Mouse (Mus musculus): ENCODE data around the gene Tom1l2. TPM values are rescaled to one million over a fixed set of nuclear protein-coding genes. Genes with fewer than 3 reads are reported as not detected.

Gene Tom1l2
- polyA plus RNA-seq, 1 experiment: 82.1 TPM

DNA sequence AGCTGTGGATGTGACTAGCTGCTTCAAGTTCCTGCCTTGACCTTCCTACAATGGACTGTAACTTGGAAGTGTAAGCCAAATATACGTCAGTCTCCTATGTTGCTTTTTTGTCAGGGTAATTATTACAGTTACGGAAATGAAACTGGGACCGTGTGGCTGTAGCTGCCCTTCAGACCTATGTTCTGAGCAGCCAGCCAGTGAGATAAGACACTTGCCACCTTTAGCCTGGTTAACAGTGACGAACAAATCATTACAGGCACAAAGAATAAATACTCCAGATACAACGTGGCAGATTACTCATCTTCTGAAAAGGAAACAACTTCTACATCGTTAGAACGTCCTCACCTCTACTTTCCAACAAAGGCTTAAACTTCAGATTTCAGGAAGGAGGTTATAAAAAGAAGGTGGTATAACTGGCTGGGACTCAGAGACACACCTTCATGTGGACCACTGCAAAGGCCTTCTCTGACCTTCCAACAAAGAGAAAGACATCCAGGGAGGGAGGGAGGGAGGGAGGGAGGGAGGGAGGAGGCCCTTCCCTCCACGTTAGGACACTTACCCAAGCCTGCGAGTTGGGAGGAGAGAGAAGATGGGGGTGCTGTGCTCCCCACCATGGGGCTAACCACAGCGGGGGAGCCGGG is 108.1 kb downstream of the Tom1l2 start:
- DNase-seq (ENCODE audit: low read depth): no peak
- TF ChIP-seq POLR2A (IDR thresholded peaks at IDR 0.05; ENCODE audit: borderline replicate concordance, extremely low read depth, insufficient read depth, insufficient read length, poor library complexity, severe bottlenecking): no peak
- no peak for TF ChIP-seq CTCF (IDR thresholded peaks at IDR 0.05; ENCODE audit: borderline replicate concordance, extremely low read depth, insufficient read depth, insufficient read length)

DNA sequence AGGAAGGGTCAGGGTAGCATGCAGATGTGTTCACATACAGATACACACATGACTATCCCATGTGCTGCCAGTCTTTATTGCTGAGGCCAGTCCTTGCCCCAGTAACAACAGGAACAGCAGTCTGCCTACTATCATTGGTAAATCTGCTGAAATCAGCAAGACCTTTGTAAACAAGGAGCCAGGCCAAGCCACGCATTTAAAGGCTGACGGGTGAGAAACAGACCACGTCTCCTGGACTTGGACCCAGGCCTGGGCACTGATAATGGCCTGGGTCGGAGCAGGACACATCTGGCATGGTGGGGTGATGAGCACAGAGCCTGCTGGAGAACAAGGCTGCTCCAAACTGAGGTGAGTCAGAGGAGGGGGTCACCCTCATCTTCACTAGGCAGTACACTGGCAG is 112.2 kb downstream of the Tom1l2 start:
- DNase-seq (ENCODE audit: low read depth): no peak
- TF ChIP-seq CTCF (IDR thresholded peaks at IDR 0.05; ENCODE audit: borderline replicate concordance, extremely low read depth, insufficient read depth, insufficient read length): no peak
- TF ChIP-seq POLR2A (IDR thresholded peaks at IDR 0.05; ENCODE audit: borderline replicate concordance, extremely low read depth, insufficient read depth, insufficient read length, poor library complexity, severe bottlenecking): no peak

DNA sequence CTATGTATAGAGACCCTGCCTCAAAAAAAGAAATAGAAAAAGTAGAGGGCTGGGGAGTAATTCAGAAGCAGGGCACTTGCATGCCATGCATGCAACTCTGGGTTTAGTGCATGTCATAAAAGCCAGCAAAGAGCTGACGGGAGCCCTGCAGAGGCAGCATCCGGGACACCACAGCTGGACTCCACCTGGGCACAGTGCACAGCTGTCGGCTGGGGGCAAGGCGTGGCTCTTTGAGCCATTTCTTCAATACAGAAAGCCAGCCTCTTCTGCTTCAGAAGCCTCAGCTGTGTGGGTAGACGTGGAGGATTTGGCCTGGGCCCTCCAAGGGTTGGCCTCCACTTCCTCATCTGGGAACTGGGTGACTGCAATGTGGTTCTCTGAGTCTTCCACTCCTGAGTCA is 117.4 kb downstream of the Tom1l2 start:
- no peak for TF ChIP-seq CTCF (IDR thresholded peaks at IDR 0.05; ENCODE audit: borderline replicate concordance, extremely low read depth, insufficient read depth, insufficient read length)
- no peak for DNase-seq (ENCODE audit: low read depth)

DNA sequence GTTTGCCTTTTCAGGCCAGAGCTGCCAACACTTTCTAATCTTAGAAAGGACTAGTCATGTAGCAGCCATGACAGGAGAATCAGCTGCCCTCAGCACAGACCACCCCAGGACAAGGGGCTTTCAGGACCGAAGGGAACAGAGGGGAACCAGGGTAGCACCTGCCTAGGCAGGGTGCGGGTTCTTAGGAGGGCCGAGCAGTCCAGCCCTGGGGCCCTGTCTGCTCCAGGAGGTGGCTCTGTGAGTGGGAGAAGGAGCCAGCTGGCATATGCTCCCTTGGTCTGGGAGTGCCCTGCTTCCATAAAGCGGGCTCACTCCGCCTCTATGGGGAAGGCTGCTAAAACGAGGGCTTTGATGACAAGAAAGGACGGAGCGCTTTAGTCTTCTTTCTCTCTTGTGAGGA is 119.5 kb downstream of the Tom1l2 start:
- TF ChIP-seq CTCF (IDR thresholded peaks at IDR 0.05; ENCODE audit: borderline replicate concordance, extremely low read depth, insufficient read depth, insufficient read length) (no peak), POLR2A (IDR thresholded peaks at IDR 0.05; ENCODE audit: borderline replicate concordance, extremely low read depth, insufficient read depth, insufficient read length, poor library complexity, severe bottlenecking) (no peak)
- DNase-seq (ENCODE audit: low read depth): peak; percentile 62

DNA sequence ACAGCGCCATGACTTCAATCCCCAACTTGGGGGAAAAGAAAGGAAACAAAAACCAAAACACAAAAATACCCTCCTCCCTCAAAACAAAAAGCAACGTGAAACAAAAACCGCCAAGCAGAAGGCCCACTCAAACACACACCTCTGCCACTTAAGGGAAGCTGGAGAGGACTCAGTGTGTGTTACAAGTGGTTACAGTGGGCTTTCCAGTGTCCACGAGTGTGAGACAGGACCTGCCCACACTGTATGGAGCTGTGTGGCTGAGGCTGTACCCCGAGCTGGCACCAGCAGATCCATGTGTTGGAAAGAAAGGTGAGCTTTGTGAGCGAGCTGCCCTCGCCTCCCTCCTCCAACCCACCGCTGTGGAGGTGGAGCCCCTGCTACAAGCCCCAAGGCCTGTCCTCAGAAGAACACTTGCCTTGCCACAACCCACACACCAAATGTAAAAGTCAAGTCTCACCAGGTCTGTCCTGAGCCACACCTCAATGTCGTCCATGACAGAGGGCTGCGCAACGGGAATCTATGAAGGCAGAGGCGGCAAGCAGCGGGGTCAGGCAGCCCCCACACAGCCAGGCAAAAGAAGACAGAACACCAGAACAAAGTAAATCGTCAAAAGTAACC is 120.2 kb downstream of the Tom1l2 start:
- DNase-seq (ENCODE audit: low read depth): no peak
- TF ChIP-seq CTCF (IDR thresholded peaks at IDR 0.05; ENCODE audit: borderline replicate concordance, extremely low read depth, insufficient read depth, insufficient read length) (no peak), POLR2A (IDR thresholded peaks at IDR 0.05; ENCODE audit: borderline replicate concordance, extremely low read depth, insufficient read depth, insufficient read length, poor library complexity, severe bottlenecking) (no peak)

DNA sequence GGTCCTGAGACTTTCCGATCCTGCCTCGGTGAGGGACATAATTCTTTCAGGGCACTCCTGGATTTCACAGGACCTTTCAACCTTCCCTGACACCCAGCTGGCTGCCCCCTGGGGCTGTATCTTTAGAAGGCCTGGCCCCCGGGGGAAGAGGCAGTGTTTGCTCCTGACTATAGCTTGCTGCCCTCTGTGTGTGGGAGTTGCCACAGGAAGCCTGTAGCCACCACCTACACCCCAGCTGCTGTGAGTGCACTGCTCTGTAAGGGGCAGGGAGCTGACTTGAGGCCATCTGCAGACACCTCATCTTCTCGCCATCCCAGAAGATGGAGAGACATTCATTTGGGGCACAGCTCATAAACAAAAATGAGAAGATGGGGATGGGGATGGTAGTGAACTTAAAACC is 120.8 kb downstream of the Tom1l2 start:
- no peak for TF ChIP-seq CTCF (IDR thresholded peaks at IDR 0.05; ENCODE audit: borderline replicate concordance, extremely low read depth, insufficient read depth, insufficient read length)
- no peak for TF ChIP-seq POLR2A (IDR thresholded peaks at IDR 0.05; ENCODE audit: borderline replicate concordance, extremely low read depth, insufficient read depth, insufficient read length, poor library complexity, severe bottlenecking)
- no peak for DNase-seq (ENCODE audit: low read depth)

DNA sequence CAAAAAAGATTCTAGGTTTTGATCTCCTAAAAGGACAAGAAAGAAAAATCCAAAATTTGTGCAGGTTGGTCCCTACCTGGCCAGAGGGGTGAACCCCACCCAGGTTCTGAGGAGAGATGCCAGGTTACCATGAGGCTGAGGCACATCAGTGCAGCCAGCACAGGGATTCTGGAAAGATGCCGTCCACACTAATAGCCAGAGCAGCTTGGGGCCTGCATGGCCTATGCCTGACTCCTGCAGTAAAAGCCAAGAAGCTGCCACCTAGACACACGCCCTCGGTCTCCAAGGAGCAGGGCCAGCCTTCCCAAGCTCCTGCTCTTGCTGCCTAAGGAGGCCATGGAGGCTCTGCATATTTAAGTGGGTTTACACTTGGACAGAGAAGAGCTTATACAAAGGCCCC is 121.4 kb downstream of the Tom1l2 start:
- no peak for DNase-seq (ENCODE audit: low read depth)
- TF ChIP-seq POLR2A (IDR thresholded peaks at IDR 0.05; ENCODE audit: borderline replicate concordance, extremely low read depth, insufficient read depth, insufficient read length, poor library complexity, severe bottlenecking) (no peak), CTCF (IDR thresholded peaks at IDR 0.05; ENCODE audit: borderline replicate concordance, extremely low read depth, insufficient read depth, insufficient read length) (no peak)

DNA sequence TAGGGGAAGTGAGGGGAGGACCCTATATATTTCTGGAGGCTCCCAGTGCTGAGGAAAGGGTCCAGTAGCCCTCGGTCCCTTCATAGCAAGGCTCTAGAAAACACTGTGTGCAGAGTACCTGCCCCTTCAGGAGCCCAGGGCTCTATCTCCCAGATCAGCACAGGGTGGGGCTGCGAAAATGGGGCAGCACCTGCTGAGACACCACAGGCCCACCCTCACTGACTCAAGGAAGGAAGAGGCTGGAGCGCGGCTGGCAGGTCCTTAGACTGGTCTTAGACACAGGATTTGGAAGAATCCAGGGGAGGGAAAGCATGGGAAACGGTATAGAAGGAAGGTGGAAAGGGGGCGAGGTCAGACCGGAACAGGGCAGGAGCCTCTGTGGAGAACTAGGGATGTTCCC is 122.2 kb downstream of the Tom1l2 start:
- TF ChIP-seq CTCF (IDR thresholded peaks at IDR 0.05; ENCODE audit: borderline replicate concordance, extremely low read depth, insufficient read depth, insufficient read length) (no peak), POLR2A (IDR thresholded peaks at IDR 0.05; ENCODE audit: borderline replicate concordance, extremely low read depth, insufficient read depth, insufficient read length, poor library complexity, severe bottlenecking) (no peak)
- no peak for DNase-seq (ENCODE audit: low read depth)

DNA sequence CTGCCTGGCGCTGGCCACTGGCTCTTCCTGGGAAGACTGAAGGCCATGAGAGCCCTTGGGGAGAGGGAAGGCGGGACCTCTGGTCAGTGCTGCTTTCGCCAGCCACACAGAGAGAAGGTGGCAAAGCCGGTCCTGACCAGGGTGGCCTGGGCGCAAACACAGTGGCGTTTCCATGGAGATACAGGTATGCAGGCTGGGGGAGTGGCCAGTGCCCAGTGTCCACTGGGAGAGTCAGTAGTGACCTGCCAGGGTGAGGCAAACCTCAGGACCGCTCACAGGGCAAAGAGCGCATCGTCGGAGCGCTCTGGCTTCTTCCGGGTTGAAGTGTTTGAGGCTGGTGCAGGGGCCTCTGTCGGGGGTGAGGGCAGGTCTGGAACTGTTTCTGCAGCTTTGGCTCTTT is 122.9 kb downstream of the Tom1l2 start:
- no peak for DNase-seq (ENCODE audit: low read depth)
- TF ChIP-seq POLR2A (IDR thresholded peaks at IDR 0.05; ENCODE audit: borderline replicate concordance, extremely low read depth, insufficient read depth, insufficient read length, poor library complexity, severe bottlenecking): no peak

DNA sequence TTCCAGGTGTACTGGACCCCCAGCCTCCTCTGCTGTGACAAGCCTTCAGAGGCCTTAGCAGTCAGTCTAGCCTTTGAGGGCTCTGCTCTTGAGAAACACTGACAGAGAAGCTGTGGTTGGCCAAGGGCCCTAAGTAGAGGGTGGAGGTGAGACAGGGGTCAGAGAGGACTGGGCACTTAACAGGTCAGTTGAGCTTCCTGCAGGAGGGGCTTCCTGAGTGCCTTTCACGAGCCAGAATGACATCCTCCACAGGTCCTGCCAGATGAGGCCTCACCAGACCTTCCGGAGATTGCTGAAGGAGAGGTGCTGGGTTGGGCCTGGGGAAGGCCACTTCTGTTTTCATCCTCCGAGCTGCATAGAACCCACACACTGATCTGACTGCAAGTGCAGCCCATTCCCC is 124.2 kb downstream of the Tom1l2 start:
- no peak for DNase-seq (ENCODE audit: low read depth)
- no peak for TF ChIP-seq POLR2A (IDR thresholded peaks at IDR 0.05; ENCODE audit: borderline replicate concordance, extremely low read depth, insufficient read depth, insufficient read length, poor library complexity, severe bottlenecking)

DNA sequence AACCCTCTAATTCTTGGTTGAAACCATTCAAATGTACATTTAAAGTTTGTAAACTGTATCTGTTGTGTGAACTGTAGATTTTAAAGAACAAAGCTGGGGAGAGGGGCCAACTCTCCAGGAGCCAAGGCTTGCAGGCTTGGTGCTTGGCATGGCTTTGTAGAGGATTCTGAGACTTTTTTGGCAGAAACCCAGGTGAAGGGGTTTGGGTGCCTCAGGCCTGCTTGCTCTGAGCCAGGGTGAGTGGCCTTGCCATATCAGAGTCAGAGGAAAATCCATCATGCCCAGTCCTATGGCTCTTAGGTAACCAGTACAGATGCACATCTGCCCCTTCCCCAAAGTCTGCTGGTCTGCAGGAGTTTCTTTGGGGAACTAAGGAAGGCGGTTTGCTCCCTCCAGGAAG is 126.8 kb downstream of the Tom1l2 start:
- TF ChIP-seq CTCF (IDR thresholded peaks at IDR 0.05; ENCODE audit: borderline replicate concordance, extremely low read depth, insufficient read depth, insufficient read length) (no peak), POLR2A (IDR thresholded peaks at IDR 0.05; ENCODE audit: borderline replicate concordance, extremely low read depth, insufficient read depth, insufficient read length, poor library complexity, severe bottlenecking) (no peak)

DNA sequence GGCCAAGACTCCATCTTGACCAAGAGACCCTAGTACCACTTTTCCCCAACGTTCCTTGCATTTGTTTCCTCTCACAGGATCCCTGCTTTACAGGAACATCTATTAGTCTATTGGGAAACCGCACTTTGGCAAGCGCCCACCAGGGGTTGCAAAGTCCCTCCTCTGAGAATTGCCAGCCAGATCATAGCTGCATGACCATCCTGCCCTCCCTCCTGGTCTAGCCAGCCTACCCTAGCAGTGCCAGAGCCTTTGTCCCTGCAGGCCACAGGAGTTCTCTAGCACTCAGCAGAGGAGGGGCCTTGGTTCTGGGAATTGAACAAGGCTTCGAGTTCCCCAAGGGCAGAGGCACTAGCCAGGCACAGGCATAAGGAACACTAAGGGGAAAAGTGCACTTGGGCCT is 128.0 kb downstream of the Tom1l2 start:
- TF ChIP-seq POLR2A (IDR thresholded peaks at IDR 0.05; ENCODE audit: borderline replicate concordance, extremely low read depth, insufficient read depth, insufficient read length, poor library complexity, severe bottlenecking) (no peak), CTCF (IDR thresholded peaks at IDR 0.05; ENCODE audit: borderline replicate concordance, extremely low read depth, insufficient read depth, insufficient read length) (peak; percentile 29; the same call in 1 of the 2 replicates)
- no peak for DNase-seq (ENCODE audit: low read depth)

More for the DNA sequence above, 126.8 kb downstream of the Tom1l2 start:
- no peak for DNase-seq (ENCODE audit: low read depth)

All from brain, embryonic 14.5 days (tissue).